Mouse (Mus musculus): ENCODE results near the gene Ccdc184. TPM values are rescaled to one million over a fixed set of nuclear protein-coding genes. Genes with fewer than 3 reads are reported as not detected.

Gene Ccdc184
- polyA plus RNA-seq, 1 experiment from 2014 or later: 0.07 TPM

- 84% methylated on average over 5 of the region's 5 CpGs for WGBS (ENCODE audit: insufficient replicate concordance)
- Histone ChIP-seq H3K9ac (no peak overlapping the region), H3K4me3 (replicated peaks) (no peak overlapping the region), H3K4me2 (no peak overlapping the region), H3K9me3 (replicated peaks) (no peaks in the 10 kb centered on the region), H3K27ac (no peak overlapping the region), H3K27me3 (no peaks in the 10 kb centered on the region), H3K36me3 (peaks cover 56% of the 10 kb centered on the region), H3K4me1 (replicated peaks) (peaks cover 12% of the 10 kb centered on the region)
- DNase-seq: no peak
- no peak for ATAC-seq (ENCODE audit: low read depth)
Measured at GRCm38 (mm10) chr15:98140809-98141208, 26.1 kb upstream of the Ccdc184 start.

DNA sequence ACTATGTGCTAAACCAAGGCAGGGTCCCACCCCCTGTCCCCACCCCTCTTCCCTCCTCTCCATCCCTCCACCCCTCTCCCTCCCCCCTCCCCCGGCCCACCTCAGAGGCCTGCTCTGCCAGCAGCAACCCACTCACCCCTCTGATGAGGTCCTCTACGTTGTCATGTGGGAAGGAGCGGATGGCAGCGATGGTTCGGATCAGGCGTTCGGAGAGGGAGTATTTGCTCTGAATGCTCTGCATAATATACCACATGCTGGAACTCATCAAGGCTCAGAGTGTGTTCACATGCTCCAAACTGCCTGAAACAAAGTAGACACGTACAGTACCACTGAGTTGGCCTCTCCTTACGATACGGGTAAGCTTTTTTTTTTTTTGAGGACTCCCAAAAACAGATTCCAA is 24.4 kb upstream of the Ccdc184 start:
- Histone ChIP-seq H3K9me3 (replicated peaks) (no peaks in the 10 kb centered on the region), H3K27ac (no peak overlapping the region), H3K4me3 (replicated peaks) (no peak overlapping the region), H3K4me1 (replicated peaks) (peaks cover 15% of the 10 kb centered on the region), H3K27me3 (no peaks in the 10 kb centered on the region), H3K4me2 (no peak overlapping the region), H3K9ac (no peak overlapping the region), H3K36me3 (peaks cover 41% of the 10 kb centered on the region)
- no peak for ATAC-seq (ENCODE audit: low read depth)
- WGBS (ENCODE audit: insufficient replicate concordance): 82% methylated on average over 10 of the region's 10 CpGs
- DNase-seq: no peak

GRCm38 (mm10) chr15:98144861-98145507 is 22.0 kb upstream of the Ccdc184 start:
- DNase-seq (peak; percentile 13), ATAC-seq (ENCODE audit: low read depth) (peak; percentile 69)
- Histone ChIP-seq H3K27me3 (no peaks in the 10 kb centered on the region), H3K9ac (peak overlapping the region; percentile 96), H3K27ac (peak overlapping the region; percentile 73), H3K4me2 (peak overlapping the region; percentile 88), H3K4me3 (replicated peaks) (peak overlapping the region; percentile 97), H3K4me1 (replicated peaks) (peaks cover 15% of the 10 kb centered on the region), H3K9me3 (replicated peaks) (no peaks in the 10 kb centered on the region), H3K36me3 (peaks cover 25% of the 10 kb centered on the region)
- WGBS (ENCODE audit: insufficient replicate concordance): 1% methylated on average over 36 of the region's 36 CpGs

DNA sequence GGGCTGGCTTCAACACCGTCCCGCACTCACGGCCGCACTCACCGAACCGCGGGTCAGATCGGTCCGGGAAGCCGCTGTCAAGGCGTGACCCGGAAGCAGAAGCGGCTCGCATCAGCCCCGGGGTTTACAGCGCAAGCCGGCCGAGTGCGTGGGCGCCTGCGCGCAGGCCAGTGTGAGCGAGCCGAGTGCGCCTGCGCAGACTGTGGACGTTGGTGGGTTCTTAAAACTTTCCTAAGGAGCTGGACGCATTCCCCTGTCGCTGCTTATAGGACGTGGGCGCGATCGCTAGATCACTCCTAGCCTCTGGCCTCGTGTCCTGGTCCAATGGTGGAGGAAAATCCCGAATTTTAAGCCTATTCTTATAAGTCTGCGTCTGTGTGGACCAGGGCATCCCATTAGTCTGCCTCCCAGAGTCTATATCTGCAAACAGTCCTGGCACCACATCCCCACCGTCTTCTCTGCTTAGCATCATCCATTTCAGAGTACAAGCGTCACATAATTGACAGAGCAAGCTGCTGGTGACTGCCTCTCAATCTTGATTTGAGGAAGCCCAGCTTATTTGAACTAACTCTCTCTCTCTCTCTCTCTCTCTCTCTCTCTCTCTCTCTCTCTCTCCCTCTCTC is 21.3 kb upstream of the Ccdc184 start:
- Histone ChIP-seq H3K27ac (peak overlapping the region; percentile 73), H3K9ac (peak overlapping the region; percentile 96), H3K36me3 (peaks cover 19% of the 10 kb centered on the region), H3K4me1 (replicated peaks) (peaks cover 15% of the 10 kb centered on the region), H3K9me3 (replicated peaks) (no peaks in the 10 kb centered on the region), H3K27me3 (no peaks in the 10 kb centered on the region), H3K4me3 (replicated peaks) (peak overlapping the region; percentile 97), H3K4me2 (peak overlapping the region; percentile 88)
- peak; percentile 98 for ATAC-seq (ENCODE audit: low read depth)
- 2% methylated on average over 38 of the region's 38 CpGs for WGBS (ENCODE audit: insufficient replicate concordance)
- peak; percentile 87 for DNase-seq

DNA sequence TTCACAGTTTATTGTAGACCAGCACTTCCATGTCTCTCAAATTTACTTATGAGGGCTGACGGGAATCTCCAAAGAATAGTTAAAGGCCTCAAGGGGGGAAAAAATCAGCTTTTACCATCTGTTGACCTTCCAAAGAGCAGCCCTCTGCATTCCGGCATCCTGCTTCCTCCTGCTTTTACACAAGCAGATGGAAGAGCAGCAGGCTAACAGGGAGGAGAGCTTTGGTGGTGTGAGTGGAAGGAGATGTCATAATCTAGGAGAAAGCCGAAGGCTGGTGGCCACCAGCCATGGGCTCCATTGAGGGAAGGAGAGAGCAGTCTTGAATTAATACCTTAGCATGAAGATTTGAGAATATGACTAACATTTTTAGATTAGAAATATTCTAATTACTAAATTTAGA is 18.6 kb upstream of the Ccdc184 start:
- 68% methylated on average over 3 of the region's 3 CpGs for WGBS (ENCODE audit: insufficient replicate concordance)
- H3K27ac ChIP-seq: no peak overlapping the region

GRCm38 (mm10) chr15:98149166-98149602 is 17.8 kb upstream of the Ccdc184 start:
- no peak for ATAC-seq (ENCODE audit: low read depth)
- Histone ChIP-seq H3K9me3 (replicated peaks) (no peaks in the 10 kb centered on the region), H3K36me3 (no peaks in the 10 kb centered on the region), H3K4me2 (no peak overlapping the region), H3K4me3 (replicated peaks) (no peak overlapping the region), H3K27ac (no peak overlapping the region), H3K9ac (no peak overlapping the region), H3K27me3 (no peaks in the 10 kb centered on the region), H3K4me1 (replicated peaks) (peaks cover 12% of the 10 kb centered on the region)
- DNase-seq: no peak
- WGBS (ENCODE audit: insufficient replicate concordance): 67% methylated on average over 10 of the region's 10 CpGs

More for the DNA sequence above, 18.6 kb upstream of the Ccdc184 start:
- no peak for DNase-seq
- ATAC-seq (ENCODE audit: low read depth): no peak
- H3K9me3 ChIP-seq (replicated peaks): no peaks in the 10 kb centered on the region
- H3K9ac ChIP-seq: no peak overlapping the region
- H3K4me1 ChIP-seq (replicated peaks): peaks cover 15% of the 10 kb centered on the region
- no peaks in the 10 kb centered on the region for H3K36me3 ChIP-seq
- no peak overlapping the region for H3K4me3 ChIP-seq (replicated peaks)
- no peaks in the 10 kb centered on the region for H3K27me3 ChIP-seq
- no peak overlapping the region for H3K4me2 ChIP-seq

DNA sequence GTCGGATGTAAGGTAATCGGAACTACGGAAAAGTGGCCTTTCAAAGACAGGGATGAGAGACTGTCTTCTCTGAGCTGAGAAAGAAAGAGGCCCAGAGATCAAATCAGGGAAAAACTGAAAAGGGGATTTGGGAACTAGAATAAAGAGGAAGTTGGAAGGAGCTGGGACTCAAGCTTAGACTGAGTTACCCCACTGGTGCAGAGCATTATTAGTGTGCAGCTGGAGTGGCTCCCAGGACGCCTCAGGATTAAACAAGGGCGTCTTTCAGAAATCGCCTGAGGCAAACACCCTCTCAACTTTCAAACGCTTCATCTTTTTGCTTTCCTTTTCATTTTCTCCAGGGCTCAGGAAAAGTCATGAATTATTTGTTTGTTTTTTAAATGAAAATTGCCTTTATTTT is 14.0 kb upstream of the Ccdc184 start:
- Histone ChIP-seq H3K27me3 (no peaks in the 10 kb centered on the region), H3K9me3 (replicated peaks) (no peaks in the 10 kb centered on the region), H3K4me1 (replicated peaks) (no peaks in the 10 kb centered on the region), H3K36me3 (no peaks in the 10 kb centered on the region), H3K4me3 (replicated peaks) (no peak overlapping the region), H3K27ac (no peak overlapping the region), H3K4me2 (no peak overlapping the region), H3K9ac (no peak overlapping the region)
- ATAC-seq (ENCODE audit: low read depth): no peak
- 79% methylated on average over 7 of the region's 7 CpGs for WGBS (ENCODE audit: insufficient replicate concordance)
- no peak for DNase-seq

- no peak for ATAC-seq (ENCODE audit: low read depth)
- no peaks in the 10 kb centered on the region for H3K27me3 ChIP-seq
- no peak overlapping the region for H3K9ac ChIP-seq
- no peak for DNase-seq
- H3K4me2 ChIP-seq: no peak overlapping the region
- H3K36me3 ChIP-seq: no peaks in the 10 kb centered on the region
- no peaks in the 10 kb centered on the region for H3K9me3 ChIP-seq (replicated peaks)
- no peaks in the 10 kb centered on the region for H3K4me1 ChIP-seq (replicated peaks)
- no peak overlapping the region for H3K4me3 ChIP-seq (replicated peaks)
- H3K27ac ChIP-seq: no peak overlapping the region
- WGBS (ENCODE audit: insufficient replicate concordance): 32% methylated on average over 3 of the region's 3 CpGs
Measured at GRCm38 (mm10) chr15:98153625-98154024, 13.3 kb upstream of the Ccdc184 start.

DNA sequence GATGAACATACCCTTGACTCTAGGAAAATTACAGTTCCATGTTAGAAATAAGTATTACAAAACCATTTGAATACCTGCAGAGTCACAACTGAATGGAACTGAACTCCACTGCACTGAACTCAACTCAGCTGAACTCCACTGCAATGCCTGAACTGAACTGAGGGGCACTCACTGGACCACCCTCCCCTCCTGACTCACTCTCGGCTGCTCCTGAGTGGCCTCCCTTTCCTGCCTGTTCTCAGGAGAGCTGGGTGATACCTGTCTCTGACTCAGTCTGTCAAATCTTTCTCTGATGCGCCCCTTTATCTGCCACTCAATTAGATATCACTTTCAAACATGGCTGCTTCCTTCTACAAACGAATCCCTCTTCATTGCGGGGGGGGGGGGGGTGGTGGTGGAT is 12.8 kb upstream of the Ccdc184 start:
- no peaks in the 10 kb centered on the region for H3K4me1 ChIP-seq (replicated peaks)
- no peak for DNase-seq
- WGBS (ENCODE audit: insufficient replicate concordance): 48% methylated on average over 4 of the region's 4 CpGs

GRCm38 (mm10) chr15:98154631-98155030 is 12.3 kb upstream of the Ccdc184 start:
- Histone ChIP-seq H3K36me3 (no peaks in the 10 kb centered on the region), H3K9ac (no peak overlapping the region), H3K4me2 (no peak overlapping the region), H3K9me3 (replicated peaks) (no peaks in the 10 kb centered on the region), H3K27ac (no peak overlapping the region), H3K4me1 (replicated peaks) (no peaks in the 10 kb centered on the region), H3K4me3 (replicated peaks) (no peak overlapping the region), H3K27me3 (no peaks in the 10 kb centered on the region)
- 52% methylated on average over 3 of the region's 3 CpGs for WGBS (ENCODE audit: insufficient replicate concordance)
- ATAC-seq (ENCODE audit: low read depth): no peak
- no peak for DNase-seq

More for the DNA sequence above, 12.8 kb upstream of the Ccdc184 start:
- Histone ChIP-seq H3K27ac (no peak overlapping the region), H3K27me3 (no peaks in the 10 kb centered on the region), H3K36me3 (no peaks in the 10 kb centered on the region), H3K4me3 (replicated peaks) (no peak overlapping the region), H3K9me3 (replicated peaks) (no peaks in the 10 kb centered on the region), H3K4me2 (no peak overlapping the region), H3K9ac (no peak overlapping the region)
- no peak for ATAC-seq (ENCODE audit: low read depth)

- H3K4me3 ChIP-seq (replicated peaks): no peak overlapping the region
- no peaks in the 10 kb centered on the region for H3K36me3 ChIP-seq
- 87% methylated on average over 5 of the region's 5 CpGs for WGBS (ENCODE audit: insufficient replicate concordance)
- H3K27me3 ChIP-seq: 0 out of 2 replicates have a peak, but pooled peaks cover 1% of the 10 kb centered on the region
- H3K9me3 ChIP-seq (replicated peaks): no peaks in the 10 kb centered on the region
- no peak overlapping the region for H3K9ac ChIP-seq
- H3K4me1 ChIP-seq (replicated peaks): no peaks in the 10 kb centered on the region
- ATAC-seq (ENCODE audit: low read depth) (no peak), DNase-seq (no peak)
- H3K27ac ChIP-seq: no peak overlapping the region
- no peak overlapping the region for H3K4me2 ChIP-seq
Measured at GRCm38 (mm10) chr15:98155272-98155671, 11.7 kb upstream of the Ccdc184 start.

GRCm38 (mm10) chr15:98155944-98156343 is 11.0 kb upstream of the Ccdc184 start:
- H3K36me3 ChIP-seq: no peaks in the 10 kb centered on the region
- H3K27ac ChIP-seq: no peak overlapping the region
- no peaks in the 10 kb centered on the region for H3K9me3 ChIP-seq (replicated peaks)
- 54% methylated on average over 4 of the region's 4 CpGs for WGBS (ENCODE audit: insufficient replicate concordance)
- DNase-seq: no peak
- peaks cover 5% of the 10 kb centered on the region; the same call in 1 of the 2 replicates for H3K27me3 ChIP-seq
- no peaks in the 10 kb centered on the region for H3K4me1 ChIP-seq (replicated peaks)
- no peak for ATAC-seq (ENCODE audit: low read depth)
- no peak overlapping the region for H3K9ac ChIP-seq
- no peak overlapping the region for H3K4me3 ChIP-seq (replicated peaks)
- H3K4me2 ChIP-seq: no peak overlapping the region

Data from liver, embryonic 13.5 days (tissue).